Mouse (Mus musculus): ENCODE measurements at regions not wholly inside any gene's neighbourhood (a gene's known extent, or its start where the extent isn't known, plus 50 kb on each side); places are given as distances from the start of the nearest gene placed in this dataset.

- DNase-seq (ENCODE audit: low spot score in 2 of 2) = no peak
Measured at GRCm38 (mm10) chr6:95769808-95770207, 51.2 kb upstream of the Suclg2 start.

DNA sequence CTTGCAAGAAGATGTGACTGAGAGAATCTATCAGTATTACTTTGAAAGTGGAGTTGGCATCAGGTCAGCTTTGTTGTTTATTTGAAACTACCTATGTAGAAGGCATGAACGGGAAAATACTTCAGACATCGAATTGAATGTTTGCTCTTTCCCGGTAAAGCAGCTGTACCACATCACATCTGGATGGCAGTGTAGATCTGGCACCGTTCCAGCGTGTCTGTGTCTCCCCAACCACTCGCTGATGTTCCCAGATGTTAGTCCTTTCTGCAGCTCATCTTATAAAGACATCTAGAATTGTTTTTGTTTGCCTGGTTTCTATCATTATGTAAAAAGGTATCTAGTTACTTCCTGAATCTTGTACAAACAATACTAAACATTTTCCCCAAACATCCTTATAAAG is 83.1 kb upstream of the Suclg2 start:
- DNase-seq (ENCODE audit: low spot score in 2 of 2) = no peak

GRCm38 (mm10) chr6:95841502-95841901 is 122.9 kb upstream of the Suclg2 start:
- DNase-seq (ENCODE audit: low spot score in 2 of 2) = no peak

DNA sequence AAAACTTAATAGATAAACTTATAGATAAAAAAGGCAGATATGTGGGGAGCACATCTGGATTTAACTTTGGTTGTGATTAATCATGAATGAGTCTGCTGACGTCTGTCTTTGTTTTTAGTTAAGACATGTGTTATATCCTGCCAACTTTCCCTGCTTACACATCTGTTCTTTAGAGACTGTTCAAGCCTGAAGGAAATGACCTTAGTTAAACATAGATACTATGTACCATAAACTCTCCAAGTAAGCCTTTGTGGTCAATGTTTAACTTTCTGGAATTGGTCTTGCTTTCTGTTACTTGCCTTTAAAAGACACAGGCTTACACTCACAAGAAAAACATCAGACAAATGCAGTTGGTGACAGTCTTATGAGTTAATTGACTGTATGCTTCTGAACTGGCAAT is 127.9 kb upstream of the Suclg2 start:
- no peak for DNase-seq (ENCODE audit: low spot score in 2 of 2)

- no peak for DNase-seq (ENCODE audit: low spot score in 2 of 2)
Measured at GRCm38 (mm10) chr6:95875463-95875862, 156.9 kb upstream of the Suclg2 start.

DNA sequence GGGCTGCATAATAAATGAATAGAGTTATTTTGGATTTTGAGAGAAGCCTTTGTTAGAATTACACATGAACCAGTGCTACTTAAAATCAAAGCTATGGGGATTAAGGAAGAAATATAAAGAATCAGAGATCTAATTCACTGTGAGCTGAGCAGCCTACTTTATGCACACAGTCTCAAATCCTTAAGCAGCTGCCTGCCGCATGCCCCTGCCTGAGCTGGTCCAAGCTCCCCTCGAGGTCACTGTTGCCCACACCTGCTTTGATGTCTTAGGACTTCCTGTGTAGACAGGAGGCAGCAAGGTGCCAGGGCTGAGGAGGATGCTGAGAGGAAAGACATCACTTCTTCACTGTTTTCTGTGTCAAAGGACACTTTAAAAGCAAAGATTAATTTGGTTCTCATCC is 157.7 kb upstream of the Suclg2 start:
- DNase-seq (ENCODE audit: low spot score in 2 of 2) = no peak

DNA sequence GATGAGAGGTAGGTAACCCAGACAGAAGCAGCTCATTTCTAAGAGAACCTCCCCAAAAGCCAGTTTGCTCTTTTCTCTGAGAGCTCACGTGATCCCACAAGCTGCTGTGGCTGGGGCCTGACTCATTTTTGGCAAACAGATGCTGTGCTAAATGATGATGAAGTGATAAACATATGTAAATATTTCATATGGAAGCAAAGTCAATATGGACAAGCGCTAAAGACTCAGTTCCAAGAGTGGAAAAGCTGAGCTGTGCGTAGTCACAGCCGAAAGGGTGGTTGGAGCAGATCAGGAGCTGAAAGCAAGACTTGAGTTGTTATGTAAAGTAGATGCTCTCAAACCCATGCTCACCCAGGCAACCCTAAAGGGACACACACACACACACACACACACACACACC is 168.0 kb upstream of the Suclg2 start:
- peak in 1 of 2 experiments; percentile 8 for DNase-seq (ENCODE audit: low spot score in 2 of 2)

GRCm38 (mm10) chr6:95902551-95902950 is 184.0 kb upstream of the Suclg2 start:
- no peak for DNase-seq (ENCODE audit: low spot score in 2 of 2)

DNA sequence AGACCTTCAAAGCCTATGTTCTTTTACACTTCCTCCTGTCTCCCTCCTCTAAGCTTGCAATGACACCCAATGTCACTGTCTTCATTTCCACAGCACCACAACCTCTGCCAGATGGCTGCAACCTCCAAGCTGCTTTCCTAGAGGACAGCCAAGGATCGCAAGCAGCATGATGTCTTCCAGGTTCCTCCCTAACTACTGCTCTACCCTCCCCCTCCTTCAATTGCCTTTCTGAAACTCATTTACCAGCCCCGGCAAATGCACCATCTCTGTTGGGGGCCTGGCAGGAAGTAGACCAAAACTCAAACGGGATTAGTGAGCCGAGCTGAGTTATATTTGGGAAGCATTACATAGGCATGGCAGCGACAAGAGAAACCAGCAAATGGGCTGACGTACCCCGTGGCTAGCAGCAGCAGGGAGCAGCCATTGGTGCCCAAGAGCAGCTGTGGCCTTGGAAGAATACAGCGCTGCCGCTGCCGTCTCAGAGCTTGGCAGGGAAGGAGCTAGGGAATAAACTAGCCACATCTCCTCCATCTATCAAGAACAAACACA is 185.6 kb upstream of the Suclg2 start:
- peak in 1 of 2 experiments; percentile 4 for DNase-seq (ENCODE audit: low spot score in 2 of 2)

- no peak for DNase-seq (ENCODE audit: low spot score in 2 of 2)
Measured at GRCm38 (mm10) chr6:95905057-95905456, 186.5 kb upstream of the Suclg2 start.

DNA sequence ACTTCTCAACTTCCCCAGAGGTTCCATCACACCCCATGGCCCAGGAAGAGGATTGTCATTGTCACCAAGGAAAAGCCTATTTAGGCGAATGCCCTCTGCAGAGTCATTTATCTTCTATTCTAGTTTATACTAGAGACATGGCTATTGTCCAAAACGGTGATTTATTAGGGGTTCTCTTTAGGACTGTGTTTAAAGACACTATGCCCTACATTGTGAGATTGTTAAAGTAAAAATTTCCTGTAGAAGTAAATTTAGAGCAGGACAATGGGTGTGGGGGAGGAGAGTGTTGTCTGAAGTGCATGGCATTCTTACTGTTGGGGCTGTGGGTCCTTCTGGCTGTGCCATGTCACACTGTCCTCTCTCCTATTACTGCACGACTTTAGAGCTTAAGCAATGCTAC is 191.2 kb upstream of the Fam19a1 start:
- no peak for DNase-seq (ENCODE audit: low spot score in 2 of 2)

DNA sequence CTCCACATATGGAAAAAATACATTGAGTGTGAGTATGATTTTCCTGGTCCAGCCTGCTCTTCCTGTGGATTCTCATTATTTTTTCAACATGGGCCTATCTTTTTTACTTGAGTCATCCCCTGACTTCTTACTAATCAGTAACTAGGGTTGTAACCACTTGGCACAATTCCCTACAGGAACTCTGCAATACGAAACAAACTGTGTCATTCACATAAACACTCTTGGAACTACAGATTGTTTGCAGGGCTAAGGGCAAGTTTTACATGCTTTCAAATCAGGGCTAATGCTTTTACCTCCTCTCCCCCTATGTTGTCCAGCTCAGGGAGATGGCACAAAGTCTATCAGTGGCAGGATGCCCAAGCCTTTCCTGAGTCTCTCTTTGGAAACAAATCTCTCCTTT is 178.4 kb upstream of the Fam19a1 start:
- no peak for DNase-seq (ENCODE audit: low spot score in 2 of 2)

DNA sequence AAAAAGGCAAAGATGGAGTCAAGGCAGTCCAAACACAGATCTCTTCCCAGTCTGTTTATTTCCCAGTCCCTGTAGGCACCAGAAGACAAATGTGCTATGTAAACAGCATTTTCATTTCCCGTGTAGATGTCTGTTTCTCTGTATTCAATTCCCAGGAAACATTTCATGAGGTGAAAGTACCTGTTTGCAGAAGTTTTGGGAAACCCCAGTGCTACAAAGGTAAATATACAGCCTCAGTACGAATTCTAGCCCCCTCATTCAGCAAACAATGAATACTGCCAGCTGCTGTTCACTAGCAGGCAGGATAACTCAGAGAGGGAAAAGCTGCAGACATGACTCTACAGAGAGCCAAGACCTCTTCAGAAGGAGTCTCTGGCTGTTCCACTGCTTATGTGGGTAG is 176.4 kb upstream of the Fam19a1 start:
- no peak for DNase-seq (ENCODE audit: low spot score in 2 of 2)

GRCm38 (mm10) chr6:95939052-95939451 is 173.9 kb upstream of the Fam19a1 start:
- no peak for DNase-seq (ENCODE audit: low spot score in 2 of 2)

DNA sequence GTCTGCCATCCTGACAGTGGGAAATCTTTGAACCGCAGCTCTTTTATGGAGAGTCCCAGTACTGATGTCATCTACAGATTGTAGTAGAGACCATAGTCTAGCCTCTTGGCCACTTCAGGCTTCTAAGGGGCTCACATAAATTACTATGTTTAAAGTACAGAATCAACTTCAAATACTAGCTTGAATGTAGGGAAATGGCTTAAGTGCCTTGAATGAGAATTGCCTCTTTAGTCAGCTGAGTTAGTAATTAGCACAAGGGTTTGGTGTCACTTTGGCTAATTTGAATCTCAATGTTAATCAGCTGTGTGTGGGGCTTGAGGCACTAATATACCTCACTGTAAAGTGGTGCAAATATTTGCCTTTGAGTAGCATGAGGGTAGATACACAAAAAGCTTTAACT is 152.2 kb upstream of the Fam19a1 start:
- no peak for DNase-seq (ENCODE audit: low spot score in 2 of 2)

DNA sequence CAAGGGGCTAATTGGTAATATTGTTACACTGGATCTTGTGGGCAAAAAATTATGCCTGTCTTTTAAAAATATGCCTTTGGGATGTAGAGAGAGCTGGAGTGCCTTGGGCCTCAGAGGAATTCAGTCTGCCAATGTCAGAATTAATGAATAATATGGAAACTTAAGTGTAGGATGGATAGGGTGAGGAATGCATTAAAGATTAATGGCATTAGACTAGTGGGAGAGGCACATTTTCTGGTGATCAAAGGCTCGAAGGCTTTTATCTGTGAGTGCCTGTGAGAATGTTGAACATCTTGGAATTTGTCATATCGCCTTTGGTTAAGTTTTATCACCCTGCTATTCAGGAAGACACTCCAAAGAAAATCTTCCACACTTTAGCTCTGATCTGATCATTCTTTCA is 146.7 kb upstream of the Fam19a1 start:
- no peak for DNase-seq (ENCODE audit: low spot score in 2 of 2)

- no peak for DNase-seq (ENCODE audit: low spot score in 2 of 2)
Measured at GRCm38 (mm10) chr6:95975994-95976393, 137.0 kb upstream of the Fam19a1 start.

- DNase-seq (ENCODE audit: low spot score in 2 of 2) = no peak
Measured at GRCm38 (mm10) chr6:95997037-95997436, 115.9 kb upstream of the Fam19a1 start.

- no peak for DNase-seq (ENCODE audit: low spot score in 2 of 2)
Measured at GRCm38 (mm10) chr6:95997741-95998140, 115.2 kb upstream of the Fam19a1 start.

DNA sequence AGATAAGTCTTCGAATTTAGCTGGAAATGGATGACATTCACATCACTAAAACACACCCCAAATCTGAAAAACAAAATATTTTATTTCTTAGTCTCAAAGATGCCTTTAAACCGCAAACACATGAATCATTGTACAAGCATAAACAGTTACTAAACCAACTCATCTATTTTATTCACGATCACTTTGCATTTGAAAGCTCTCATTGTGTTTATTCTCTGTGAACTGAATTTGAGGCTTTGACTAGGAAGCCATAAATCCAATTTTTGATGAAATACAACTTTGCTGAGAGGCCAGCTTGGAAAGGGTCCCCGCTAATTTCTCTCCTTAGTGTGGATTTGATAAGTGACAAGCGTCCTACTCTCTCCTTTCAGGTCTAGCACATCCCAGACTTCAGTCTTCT is 113.5 kb upstream of the Fam19a1 start:
- no peak for DNase-seq (ENCODE audit: low spot score in 2 of 2)

- DNase-seq (ENCODE audit: low spot score in 2 of 2) = peak; percentile 13 to 15
Measured at GRCm38 (mm10) chr6:96000011-96000476, 112.9 kb upstream of the Fam19a1 start.

DNA sequence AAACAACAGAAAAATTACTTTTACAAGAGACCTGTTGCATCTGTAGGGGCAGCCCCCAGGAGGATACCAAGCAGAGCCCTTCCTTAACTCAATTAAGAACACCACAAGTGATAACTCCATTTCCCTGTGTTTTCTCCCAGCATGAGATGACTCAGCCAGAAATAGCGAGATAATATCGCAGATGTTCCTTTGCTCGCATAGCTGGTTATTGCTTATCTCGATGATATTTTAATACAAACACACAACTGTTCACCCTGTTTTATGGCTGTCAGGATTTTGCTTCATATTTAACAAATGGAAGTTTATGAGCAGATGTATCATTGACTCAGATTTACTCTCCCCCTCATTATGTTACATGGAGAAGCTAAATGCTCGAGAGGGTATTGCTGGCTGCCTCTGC is 101.7 kb upstream of the Fam19a1 start:
- no peak for DNase-seq (ENCODE audit: low spot score in 2 of 2)

DNA sequence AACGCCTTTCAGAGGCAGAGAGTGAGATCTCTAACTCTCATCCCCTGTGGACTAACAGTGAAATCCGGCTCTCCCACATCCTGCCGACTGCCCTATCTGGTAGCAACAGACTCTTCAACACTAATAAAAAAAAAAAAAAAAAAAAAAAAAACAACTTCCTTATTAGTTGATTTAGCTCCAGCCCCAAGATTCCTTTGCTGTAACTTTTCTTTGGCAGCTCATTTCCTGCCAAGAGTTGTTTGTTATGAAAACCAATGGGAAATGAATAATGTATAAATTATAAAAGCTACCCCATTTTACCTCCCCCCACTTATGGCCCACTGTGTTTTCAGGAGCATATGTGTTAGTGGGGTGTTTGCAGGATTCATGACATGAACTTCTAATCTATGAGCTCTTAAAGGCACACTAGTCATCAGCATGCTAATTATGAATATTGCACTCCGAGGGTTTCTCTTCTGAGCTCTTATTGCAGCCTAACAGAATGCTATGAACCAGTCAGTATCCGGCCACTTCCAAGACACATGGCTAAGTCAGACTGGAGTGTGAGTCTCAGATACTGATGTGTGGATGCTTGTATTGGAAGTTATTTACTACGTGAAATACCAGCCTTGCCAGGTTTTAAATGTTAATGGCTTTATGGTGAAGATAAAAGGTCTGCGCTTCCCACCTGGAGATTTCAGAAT is 84.8 kb upstream of the Fam19a1 start:
- DNase-seq (ENCODE audit: low spot score in 2 of 2) = no peak

DNA sequence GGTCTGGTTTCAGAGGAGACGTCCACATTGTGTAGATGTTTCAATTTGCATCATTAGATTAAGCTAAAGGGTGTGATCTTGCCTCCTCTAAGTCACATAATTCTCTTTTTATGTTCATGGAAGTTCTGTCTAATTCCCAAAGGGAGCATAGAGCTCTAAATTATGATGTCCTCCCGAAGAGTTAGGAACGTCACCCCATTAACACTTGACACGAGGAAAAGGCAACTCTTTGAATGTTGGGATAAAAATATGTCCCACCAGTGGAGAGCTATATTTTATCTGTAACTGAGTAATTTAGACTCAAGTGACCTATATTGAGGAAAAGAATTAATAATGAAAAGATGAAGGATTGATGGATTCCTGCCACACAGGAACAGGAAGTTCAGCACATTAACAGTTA is 69.2 kb upstream of the Fam19a1 start:
- no peak for DNase-seq (ENCODE audit: low spot score in 2 of 2)
